Mouse (Mus musculus) myocyte (in vitro differentiated cells): ENCODE measurements around the gene Nme3. TPM values are rescaled to one million over a fixed set of nuclear protein-coding genes. Genes with fewer than 3 reads are reported as not detected.

Experiments
- H3K27me3 ChIP-seq: one replicate; pipeline ENCODE4 v1.6.1; 2011; ENCODE audit not compliant: control insufficient read depth, insufficient read depth, insufficient read length
- H3K36me3 ChIP-seq: one replicate; pipeline ENCODE4 v1.6.1; 2011; ENCODE audit not compliant: control insufficient read depth, insufficient read depth
- H3K4me2 ChIP-seq: one replicate; pipeline ENCODE4 v1.6.1; 2011; ENCODE audit warnings: low read depth, control low read depth
- H3K4me3 ChIP-seq: one replicate; pipeline ENCODE4 v1.5.1; 2011; ENCODE audit warnings: mild to moderate bottlenecking, control low read depth, moderate library complexity
- H3K79me2 ChIP-seq: one replicate; pipeline ENCODE4 v1.6.1; 2011; ENCODE audit not compliant: control insufficient read depth, insufficient read depth
- H3ac ChIP-seq: one replicate; pipeline ENCODE4 v1.6.1; 2011; ENCODE audit not compliant: control insufficient read depth, insufficient read length
- CEBPB ChIP-seq: IDR thresholded peaks from 2 replicates; pipeline ENCODE4 v1.6.1; 2011; ENCODE audit warnings: mild to moderate bottlenecking, moderate library complexity; ENCODE audit not compliant: poor library complexity, insufficient read depth, severe bottlenecking
- E2F4 ChIP-seq: IDR thresholded peaks from one replicate; pipeline ENCODE4 v1.6.1; 2011; ENCODE audit warnings: mild to moderate bottlenecking, control low read depth, moderate library complexity; ENCODE audit not compliant: insufficient read depth
- MAX ChIP-seq: IDR thresholded peaks from one replicate; pipeline ENCODE4 v1.6.1; 2011; ENCODE audit warnings: low read depth, mild to moderate bottlenecking, control low read depth
- MYOD1 ChIP-seq, 3 experiments: IDR thresholded peaks; one replicate each; pipeline ENCODE4 v1.6.1; 2011; ENCODE audit warnings: control low read depth in 2 of 3, low read depth in 2 of 3, mild to moderate bottlenecking in 2 of 3, moderate library complexity in 1 of 3; ENCODE audit not compliant: insufficient read length in 2 of 3, control insufficient read depth in 1 of 3
- MYOG ChIP-seq, 3 experiments: IDR thresholded peaks; one replicate each; pipeline ENCODE4 v1.6.1; 2011; ENCODE audit warnings: control low read depth in 2 of 3, low read depth in 2 of 3, mild to moderate bottlenecking in 2 of 3; ENCODE audit not compliant: insufficient read length in 2 of 3, control insufficient read depth in 1 of 3, insufficient read depth in 1 of 3
- POLR2A ChIP-seq: IDR thresholded peaks from one replicate; pipeline ENCODE4 v1.6.1; 2011; ENCODE audit warnings: low read depth, mild to moderate bottlenecking, control low read depth, moderate library complexity; ENCODE audit not compliant: insufficient read length
- POLR2AphosphoS2 ChIP-seq: IDR thresholded peaks from one replicate; pipeline ENCODE4 v1.6.1; 2011; ENCODE audit warnings: low read depth, control low read depth; ENCODE audit not compliant: insufficient read length
- REST ChIP-seq: IDR thresholded peaks from one replicate; pipeline ENCODE4 v1.6.1; 2011; ENCODE audit warnings: mild to moderate bottlenecking, control low read depth, moderate library complexity; ENCODE audit not compliant: insufficient read depth, insufficient read length
- TCF12 ChIP-seq: IDR thresholded peaks from one replicate; pipeline ENCODE4 v1.6.1; 2011; ENCODE audit warnings: mild to moderate bottlenecking, control low read depth; ENCODE audit not compliant: poor library complexity, insufficient read depth, severe bottlenecking
- TCF3 ChIP-seq: IDR thresholded peaks from one replicate; pipeline ENCODE4 v1.6.1; 2011; ENCODE audit warnings: low read depth, control low read depth; ENCODE audit not compliant: insufficient read length
- USF1 ChIP-seq: IDR thresholded peaks from one replicate; pipeline ENCODE4 v1.6.1; 2011; ENCODE audit warnings: low read depth, mild to moderate bottlenecking, control low read depth, moderate library complexity
- polyA plus RNA-seq: library from polyadenylated mRNA; unstranded; fragments of >200 nt; fragmentation: generic; extraction: Trizol; gene quantifications from one replicate; pipeline ENCODE4 v1.2.1, GENCODE M21; 2012; ENCODE audit warnings: missing spikeins

The Nme3 gene
- polyA plus RNA-seq, 1 experiment: 23.7 TPM

- TF ChIP-seq POLR2A (no peak), CEBPB (no peak), TCF12 (no peak), TCF3 (no peak), E2F4 (no peak)
- Histone ChIP-seq H3K4me2 (peak overlapping the region; percentile 96), H3K79me2 (peaks cover 7% of the 10 kb centered on the region), H3ac (peak overlapping the region; percentile 61), H3K27me3 (no peaks in the 10 kb centered on the region), H3K36me3 (no peaks in the 10 kb centered on the region), H3K4me3 (peak overlapping the region; percentile 96)
These were observed 45.5 kb upstream of the Nme3 start for GRCm38 (mm10) chr17:24850773-24851127.

- TF ChIP-seq MYOG (IDR thresholded peaks at IDR 0.05; ENCODE audit: control insufficient read depth in 1 of 3, insufficient read depth in 1 of 3, insufficient read length in 2 of 3, low read depth in 2 of 3): no peak
These were observed 44.7 kb upstream of the Nme3 start for GRCm38 (mm10) chr17:24851381-24852125.

DNA sequence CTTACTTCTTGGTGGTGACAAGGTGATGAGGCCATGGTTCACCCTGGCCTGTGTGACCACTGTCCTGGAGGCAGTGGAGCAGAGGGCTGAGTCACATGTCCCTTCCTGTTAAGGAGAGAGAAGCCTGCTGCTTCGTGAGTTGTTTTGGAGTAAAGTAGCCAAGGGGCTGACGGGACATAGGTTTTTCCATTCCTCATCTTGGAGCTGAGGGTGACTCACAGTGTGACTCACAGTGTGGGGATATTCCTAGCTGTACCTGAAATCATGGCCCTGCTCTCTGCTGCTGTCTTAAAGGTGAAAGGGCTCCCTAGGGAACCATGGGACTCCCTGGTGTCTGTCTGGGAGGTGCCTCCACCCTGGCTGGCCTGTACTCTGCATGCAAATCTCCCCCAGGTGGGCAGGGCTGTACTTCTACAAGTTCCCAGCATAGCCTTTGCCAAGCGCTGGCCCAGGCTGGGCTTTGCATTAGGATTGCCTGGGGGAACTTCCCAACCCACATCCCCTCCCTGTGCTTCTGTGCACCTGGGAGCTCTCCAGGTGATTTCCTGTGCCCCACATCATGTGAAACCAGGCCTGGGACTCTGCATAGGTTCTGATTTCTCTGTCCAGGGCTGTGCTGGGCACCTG is 40.3 kb upstream of the Nme3 start:
- H3K79me2 ChIP-seq: no peaks in the 10 kb centered on the region
- no peaks in the 10 kb centered on the region for H3K36me3 ChIP-seq
- H3K27me3 ChIP-seq: no peaks in the 10 kb centered on the region
- no peak overlapping the region for H3K4me2 ChIP-seq
- no peak overlapping the region for H3K4me3 ChIP-seq
- no peak overlapping the region for H3ac ChIP-seq
- TF ChIP-seq USF1 (peak; percentile 46), MYOG (IDR thresholded peaks at IDR 0.05; ENCODE audit: control insufficient read depth in 1 of 3, insufficient read depth in 1 of 3, insufficient read length in 2 of 3, low read depth in 2 of 3) (no peak)

More at GRCm38 (mm10) chr17:24851381-24852125, 44.7 kb upstream of the Nme3 start:
- H3K36me3 ChIP-seq: no peaks in the 10 kb centered on the region
- no peak overlapping the region for H3ac ChIP-seq
- peak overlapping the region; percentile 96 for H3K4me2 ChIP-seq
- peaks cover 7% of the 10 kb centered on the region for H3K79me2 ChIP-seq
- H3K27me3 ChIP-seq: no peaks in the 10 kb centered on the region
- H3K4me3 ChIP-seq: peak overlapping the region; percentile 96

- Histone ChIP-seq H3K79me2 (no peaks in the 10 kb centered on the region), H3K27me3 (no peaks in the 10 kb centered on the region), H3K36me3 (no peaks in the 10 kb centered on the region), H3K4me2 (no peak overlapping the region), H3K4me3 (no peak overlapping the region), H3ac (no peak overlapping the region)
- TF ChIP-seq MYOD1 (IDR thresholded peaks at IDR 0.05; ENCODE audit: control insufficient read depth in 1 of 3, insufficient read length in 2 of 3, low read depth in 2 of 3) (no peak), POLR2A (no peak), CEBPB (no peak)
These were observed 39.7 kb upstream of the Nme3 start for GRCm38 (mm10) chr17:24856589-24856988.

- H3ac ChIP-seq: no peak overlapping the region
- no peak for TF ChIP-seq CEBPB
These were observed 38.3 kb upstream of the Nme3 start for GRCm38 (mm10) chr17:24857831-24858470.

GRCm38 (mm10) chr17:24858967-24859366 is 37.3 kb upstream of the Nme3 start:
- H3ac ChIP-seq: no peak overlapping the region
- H3K36me3 ChIP-seq: no peaks in the 10 kb centered on the region
- H3K27me3 ChIP-seq: no peaks in the 10 kb centered on the region
- H3K4me2 ChIP-seq: no peak overlapping the region
- H3K79me2 ChIP-seq: no peaks in the 10 kb centered on the region
- TF ChIP-seq POLR2A: no peak
- no peak for TF ChIP-seq MYOG (IDR thresholded peaks at IDR 0.05; ENCODE audit: control insufficient read depth in 1 of 3, insufficient read depth in 1 of 3, insufficient read length in 2 of 3, low read depth in 2 of 3)
- no peak for TF ChIP-seq USF1
- TF ChIP-seq MAX: no peak
- no peak for TF ChIP-seq TCF12
- no peak for TF ChIP-seq TCF3
- TF ChIP-seq POLR2AphosphoS2: no peak
- no peak for TF ChIP-seq REST
- no peak overlapping the region for H3K4me3 ChIP-seq

More at GRCm38 (mm10) chr17:24857831-24858470, 38.3 kb upstream of the Nme3 start:
- Histone ChIP-seq H3K27me3 (no peaks in the 10 kb centered on the region), H3K79me2 (no peaks in the 10 kb centered on the region), H3K36me3 (no peaks in the 10 kb centered on the region), H3K4me2 (no peak overlapping the region), H3K4me3 (no peak overlapping the region)
